Mouse (Mus musculus) midbrain, embryonic 13.5 days (tissue): ENCODE measurements around the gene Akap8l. TPM values are rescaled to one million over a fixed set of nuclear protein-coding genes. Genes with fewer than 3 reads are reported as not detected.

Experiments
- ATAC-seq: fragments of 200-750 bp; cut with Nextera tagmentation; 2 replicates; pipeline ENCODE4 v1.8.0; 2017; ENCODE audit warnings: mild to moderate bottlenecking, moderate TSS enrichment, moderate library complexity
- H3K27ac ChIP-seq: fragments of 300-500 bp; sonication (generic); 2 replicates; pipeline ENCODE4 v1.5.1; 2015; ENCODE audit warnings: inconsistent platforms, mild to moderate bottlenecking, moderate library complexity
- H3K27me3 ChIP-seq: fragments of 300-500 bp; sonication (generic); 2 replicates; pipeline ENCODE4 v1.6.1; 2015; ENCODE audit warnings: mild to moderate bottlenecking, inconsistent platforms
- H3K36me3 ChIP-seq: fragments of 300-500 bp; sonication (generic); 2 replicates; pipeline ENCODE4 v1.6.1; 2015; ENCODE audit warnings: mild to moderate bottlenecking, inconsistent platforms
- H3K4me1 ChIP-seq: fragments of 300-500 bp; sonication (generic); replicated peaks from 2 replicates; pipeline ENCODE4 v1.6.1; 2015; ENCODE audit warnings: inconsistent platforms
- H3K4me2 ChIP-seq: fragments of 300-500 bp; sonication (generic); replicated peaks from 2 replicates; pipeline ENCODE4 v1.6.1; 2015; ENCODE audit warnings: moderate library complexity, mild to moderate bottlenecking, inconsistent platforms
- H3K4me3 ChIP-seq: fragments of 300-500 bp; sonication (generic); replicated peaks from 2 replicates; pipeline ENCODE4 v1.5.1; 2015; ENCODE audit warnings: mild to moderate bottlenecking, inconsistent platforms
- H3K9ac ChIP-seq: fragments of 300-500 bp; sonication (generic); replicated peaks from 2 replicates; pipeline ENCODE4 v1.6.1; 2015; ENCODE audit warnings: mild to moderate bottlenecking, inconsistent platforms
- H3K9me3 ChIP-seq: fragments of 300-500 bp; sonication (generic); 2 replicates; pipeline ENCODE4 v1.6.1; 2016; ENCODE audit warnings: mild to moderate bottlenecking, inconsistent platforms
- WGBS: fragments of 180-500 bp; shearing (Covaris S2); methylation state at CpG from one replicate; pipeline ENCODE4 v1.1.7; 2015; 5-methylcytosine and 5-hydroxymethylcytosine counted together
- microRNA-seq: library from miRNA; unstranded; fragments of <30 nt; microRNA quantifications from one replicate; pipeline ENCODE4, GENCODE M21; 2016
- polyA plus RNA-seq: library from polyadenylated mRNA; unstranded; fragments of >200 nt; fragmentation: Nextera tagmentation; extraction: Ambion mirVana; gene quantifications from 2 replicates; pipeline ENCODE4 v1.2.1, GENCODE M21; 2015

Akap8l gene
- polyA plus RNA-seq, 1 experiment from 2014 or later = 168 TPM

DNA sequence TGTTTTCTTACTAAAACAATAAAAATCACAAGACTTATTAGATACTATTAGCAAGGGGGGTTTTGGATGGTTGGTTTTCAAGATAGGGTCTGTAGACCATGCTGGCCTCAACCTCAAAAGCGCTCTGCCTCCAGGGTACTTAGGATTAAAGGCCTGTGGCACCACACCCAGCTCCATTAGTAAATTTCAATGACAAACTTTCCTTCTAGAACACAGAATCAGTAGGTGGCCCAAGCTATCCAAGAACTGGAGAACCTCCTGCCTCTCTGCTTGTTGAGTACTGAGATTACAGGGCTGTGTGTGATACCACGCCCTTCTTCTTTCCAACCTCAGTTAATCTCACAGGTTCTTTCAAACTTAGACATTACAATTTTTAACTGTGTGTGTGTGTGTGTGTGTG is 69.3 kb downstream of the Akap8l start:
- no peak overlapping the region for H3K9ac ChIP-seq
- 98% methylated on average over 2 of the region's 2 CpGs for WGBS

DNA sequence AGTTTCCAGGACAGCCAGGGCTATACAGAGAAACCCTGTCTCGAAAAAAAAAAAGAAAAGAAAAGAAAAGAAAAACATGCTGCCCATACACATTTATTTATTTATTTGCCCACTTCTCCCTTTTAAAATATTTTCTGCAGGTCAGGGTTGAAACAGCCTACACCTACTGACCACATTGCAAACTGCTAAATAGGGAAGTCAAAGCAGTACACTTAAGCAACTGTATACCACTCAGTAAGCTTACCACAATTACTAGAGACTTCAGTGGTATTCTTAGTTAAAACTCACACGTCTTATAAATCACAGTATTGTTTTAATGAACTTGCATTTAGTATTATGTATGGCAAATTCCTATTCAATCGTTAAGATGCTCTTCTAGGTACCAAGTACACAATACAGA is 69.8 kb downstream of the Akap8l start:
- Histone ChIP-seq H3K4me3 (no peak overlapping the region), H3K27me3 (no peaks in the 10 kb centered on the region), H3K4me2 (no peak overlapping the region), H3K9me3 (no peaks in the 10 kb centered on the region), H3K27ac (no peak overlapping the region), H3K36me3 (no peaks in the 10 kb centered on the region), H3K9ac (no peak overlapping the region), H3K4me1 (peaks cover 40% of the 10 kb centered on the region)
- 92% methylated on average over 3 of the region's 3 CpGs for WGBS
- no peak for ATAC-seq

More for the DNA sequence above, 69.3 kb downstream of the Akap8l start:
- no peak for ATAC-seq
- no peaks in the 10 kb centered on the region for H3K27me3 ChIP-seq
- H3K9me3 ChIP-seq = no peaks in the 10 kb centered on the region
- peaks cover 43% of the 10 kb centered on the region for H3K4me1 ChIP-seq
- H3K4me2 ChIP-seq = no peak overlapping the region
- H3K36me3 ChIP-seq = no peaks in the 10 kb centered on the region
- H3K27ac ChIP-seq = no peak overlapping the region
- H3K4me3 ChIP-seq = no peak overlapping the region

DNA sequence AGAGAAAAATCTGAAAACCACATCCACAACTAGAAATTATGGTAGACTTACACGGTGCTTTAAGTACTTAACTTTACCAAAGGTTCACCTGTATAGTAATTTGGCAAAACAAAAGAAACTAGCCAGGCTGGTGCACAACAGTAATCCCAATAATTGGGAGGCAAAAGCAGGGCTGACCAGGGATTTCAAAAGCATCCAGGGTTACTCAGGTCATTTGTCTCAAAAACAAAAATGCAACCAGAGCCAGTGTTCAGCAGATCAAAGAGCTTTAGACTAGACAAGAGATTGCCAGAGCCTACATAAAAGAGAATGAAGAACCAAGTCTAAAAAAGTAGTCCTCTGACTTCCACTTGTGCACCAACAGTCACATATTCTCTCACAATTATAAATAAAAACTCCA is 73.2 kb downstream of the Akap8l start:
- Histone ChIP-seq H3K4me3 (no peak overlapping the region), H3K27ac (no peak overlapping the region), H3K9ac (no peak overlapping the region), H3K9me3 (no peaks in the 10 kb centered on the region), H3K36me3 (no peaks in the 10 kb centered on the region), H3K4me2 (no peak overlapping the region), H3K4me1 (peaks cover 22% of the 10 kb centered on the region), H3K27me3 (no peaks in the 10 kb centered on the region)
- no peak for ATAC-seq
- WGBS = 82% methylated on average over 1 of the region's 1 CpGs

DNA sequence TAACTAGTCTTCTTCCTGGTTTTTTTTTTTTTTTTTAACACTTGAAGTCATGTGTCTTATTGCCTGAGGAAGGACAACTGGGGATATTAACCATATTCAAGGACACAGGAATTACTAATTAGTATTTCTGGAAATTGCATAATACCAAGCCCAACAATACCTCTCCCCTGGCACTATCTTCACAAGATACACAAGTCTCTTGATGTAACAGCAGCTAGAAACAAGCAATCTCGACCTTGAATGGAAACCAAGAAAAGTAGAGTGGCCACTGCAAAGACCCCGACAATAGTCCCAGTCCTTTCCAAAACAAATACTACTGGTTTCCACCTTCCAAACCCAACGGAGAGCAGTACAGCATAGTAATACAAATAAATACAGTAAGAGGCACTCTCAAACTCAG is 74.8 kb downstream of the Akap8l start:
- peaks cover 9% of the 10 kb centered on the region; the same call in 1 of the 2 replicates for H3K4me1 ChIP-seq
- H3K4me3 ChIP-seq = no peak overlapping the region
- no peak overlapping the region for H3K9ac ChIP-seq
- no peaks in the 10 kb centered on the region for H3K36me3 ChIP-seq
- 86% methylated on average over 3 of the region's 3 CpGs for WGBS
- no peaks in the 10 kb centered on the region for H3K9me3 ChIP-seq
- no peak overlapping the region for H3K27ac ChIP-seq
- H3K4me2 ChIP-seq = no peak overlapping the region
- H3K27me3 ChIP-seq = no peaks in the 10 kb centered on the region
- ATAC-seq = no peak

Small RNA genes lying within 50 kb of the gene (microRNA-seq; reads per million reads assigned to microRNA genes)
- gene Gm22201 = not detected

Other genes starting within 250 kb of the Akap8l start
- 9.7 and 13.2 TPM in 2 replicates for gene Notch3, start 183.8 kb downstream of the Akap8l start, polyA plus RNA-seq
- 0.17 and 0.23 TPM in 2 replicates for gene Ephx3, start 161.1 kb downstream of the Akap8l start, polyA plus RNA-seq
- 90.2 and 95.8 TPM in 2 replicates for gene Brd4, start 65.9 kb downstream of the Akap8l start, polyA plus RNA-seq
- 116 and 121 TPM in 2 replicates for gene Akap8, start 29.4 kb downstream of the Akap8l start, polyA plus RNA-seq
- 33.7 and 36.4 TPM in 2 replicates for gene Wiz, start 38.8 kb upstream of the Akap8l start, polyA plus RNA-seq
- gene Rasal3, start 53.0 kb upstream of the Akap8l start, polyA plus RNA-seq = 0.54 TPM in 2 replicates
- gene Pglyrp2, start 73.6 kb upstream of the Akap8l start, polyA plus RNA-seq = not detected in 2 replicates
- gene Cyp4f39, start 102.1 kb upstream of the Akap8l start, polyA plus RNA-seq = 1.2 TPM in 2 replicates
- 13.0 and 13.8 TPM in 2 replicates for gene Cyp4f17, start 155.4 kb upstream of the Akap8l start, polyA plus RNA-seq
- 19.2 and 20.4 TPM in 2 replicates for gene Cyp4f16, start 186.0 kb upstream of the Akap8l start, polyA plus RNA-seq